Mouse (Mus musculus) MEL (cell line): ENCODE measurements at regions not wholly inside any gene's neighbourhood (a gene's known extent, or its start where the extent isn't known, plus 50 kb on each side); places are given as distances from the start of the nearest gene placed in this dataset.

ENCODE experiments used
- CHD1 ChIP-seq: IDR thresholded peaks from 2 replicates; pipeline ENCODE4 v1.6.1; 2012; ENCODE audit warnings: low read depth, mild to moderate bottlenecking, inconsistent platforms, low read length, improper control_type of control experiment
- CTCF ChIP-seq, 3 experiments: IDR thresholded peaks in 2 of 3; conservative IDR thresholded peaks in 1 of 3; 2 replicates each; pipeline ENCODE4 v1.5.1; 2011 to 2012; ENCODE audit warnings: low read length in 3 of 3, low read depth in 2 of 3, mild to moderate bottlenecking in 2 of 3, improper control_type of control experiment in 1 of 3, inconsistent platforms in 1 of 3, mixed read lengths in 1 of 3, moderate library complexity in 1 of 3; ENCODE audit not compliant: control insufficient read depth in 1 of 3, insufficient read depth in 1 of 3, poor library complexity in 1 of 3, severe bottlenecking in 1 of 3
- ETS1 ChIP-seq: IDR thresholded peaks from 2 replicates; pipeline ENCODE4 v1.6.1; 2012; ENCODE audit warnings: low read depth, mild to moderate bottlenecking, inconsistent platforms, low read length, improper control_type of control experiment, moderate library complexity
- JUND ChIP-seq: IDR thresholded peaks from 2 replicates; pipeline ENCODE4 v1.6.1; 2011; ENCODE audit warnings: low read depth, mild to moderate bottlenecking, improper control_type of control experiment, low read length
- MXI1 ChIP-seq: IDR thresholded peaks from 2 replicates; pipeline ENCODE4 v1.6.1; 2011; ENCODE audit warnings: mild to moderate bottlenecking, low read depth, low read length, improper control_type of control experiment
- NELFE ChIP-seq: IDR thresholded peaks from 2 replicates; pipeline ENCODE4 v1.6.1; 2011; ENCODE audit warnings: low read depth, low read length, improper control_type of control experiment
- POLR2A ChIP-seq, 2 experiments: IDR thresholded peaks; 2 replicates each; pipeline ENCODE4 v1.6.1; 2011 to 2012; ENCODE audit warnings: low read length in 2 of 2, mild to moderate bottlenecking in 2 of 2, control low read depth in 1 of 2, improper control_type of control experiment in 1 of 2, low read depth in 1 of 2, moderate library complexity in 1 of 2; ENCODE audit not compliant: control insufficient read depth in 1 of 2, insufficient read depth in 1 of 2, poor library complexity in 1 of 2
- POLR2AphosphoS2 ChIP-seq: IDR thresholded peaks from 2 replicates; pipeline ENCODE4 v1.6.1; 2011; ENCODE audit warnings: low read length, improper control_type of control experiment
- POLR2AphosphoS5 ChIP-seq: IDR thresholded peaks from 2 replicates; pipeline ENCODE4 v1.6.1; 2012; ENCODE audit warnings: low read depth, borderline replicate concordance, mild to moderate bottlenecking, inconsistent platforms, low read length, moderate library complexity, mixed read lengths
- RCOR1 ChIP-seq: IDR thresholded peaks from 2 replicates; pipeline ENCODE4 v1.6.1; 2012; ENCODE audit warnings: low read depth, mild to moderate bottlenecking, inconsistent platforms, low read length, improper control_type of control experiment
- SIN3A ChIP-seq: IDR thresholded peaks from 2 replicates; pipeline ENCODE4 v1.6.1; 2012; ENCODE audit warnings: low read length, improper control_type of control experiment, inconsistent platforms
- USF1 ChIP-seq: IDR thresholded peaks from 2 replicates; pipeline ENCODE4 v1.6.1; 2014; ENCODE audit warnings: low read depth, mild to moderate bottlenecking, inconsistent platforms, low read length, improper control_type of control experiment, moderate library complexity
- ZMIZ1 ChIP-seq: IDR thresholded peaks from 2 replicates; pipeline ENCODE4 v1.6.1; 2012; ENCODE audit warnings: low read depth, mild to moderate bottlenecking, inconsistent platforms, low read length, improper control_type of control experiment, moderate library complexity
- ZNF384 ChIP-seq: IDR thresholded peaks from 2 replicates; pipeline ENCODE4 v1.6.1; 2012; ENCODE audit warnings: low read depth, mild to moderate bottlenecking, inconsistent platforms, low read length, improper control_type of control experiment

- TF ChIP-seq CTCF (IDR thresholded peaks at IDR 0.05 in 2 of 3, conservative IDR thresholded peaks at IDR 0.05 in 1 of 3; ENCODE audit: control insufficient read depth in 1 of 3, insufficient read depth in 1 of 3, low read depth in 2 of 3, low read length in 3 of 3, poor library complexity in 1 of 3, severe bottlenecking in 1 of 3), result no peak
- no peak for TF ChIP-seq POLR2AphosphoS5
- TF ChIP-seq USF1, result no peak
- TF ChIP-seq POLR2A (IDR thresholded peaks at IDR 0.05; ENCODE audit: control insufficient read depth in 1 of 2, insufficient read depth in 1 of 2, low read depth in 1 of 2, low read length in 2 of 2, poor library complexity in 1 of 2), result no peak
- TF ChIP-seq ZNF384, result no peak
- no peak for TF ChIP-seq POLR2AphosphoS2
- TF ChIP-seq SIN3A, result no peak
- TF ChIP-seq NELFE, result no peak
- TF ChIP-seq ETS1, result no peak
- TF ChIP-seq ZMIZ1, result no peak
- TF ChIP-seq CHD1, result no peak
- no peak for TF ChIP-seq MXI1
- TF ChIP-seq JUND, result no peak
- TF ChIP-seq RCOR1, result no peak
Observed at GRCm38 (mm10) chr4:21162124-21162523, 523.6 kb downstream of the Prdm13 start.
